Mouse (Mus musculus) kidney, adult 2 months (tissue): ENCODE results near the gene Etfrf1. TPM values are rescaled to one million over a fixed set of nuclear protein-coding genes. Genes with fewer than 3 reads are reported as not detected.

Experiments
- DNase-seq: peaks from one replicate; pipeline ENCODE4 v3.0.0; 2021
- H3K27ac ChIP-seq: fragments of 200-500 bp; 2 replicates; pipeline ENCODE4 v1.5.1; 2012; ENCODE audit warnings: low read depth, low read length, control low read depth, inconsistent platforms; ENCODE audit not compliant: insufficient read depth
- H3K27me3 ChIP-seq: fragments of 200-500 bp; replicated peaks from 2 replicates; pipeline ENCODE4 v1.6.1; 2012; ENCODE audit warnings: mild to moderate bottlenecking, moderate library complexity, low read length, inconsistent platforms; ENCODE audit not compliant: control insufficient read depth, insufficient read depth
- H3K36me3 ChIP-seq: fragments of 200-500 bp; 2 replicates; pipeline ENCODE4 v1.6.1; 2012; ENCODE audit warnings: mild to moderate bottlenecking, moderate library complexity, low read length, inconsistent platforms; ENCODE audit not compliant: control insufficient read depth, insufficient read depth
- H3K4me1 ChIP-seq: fragments of 200-500 bp; 2 replicates; pipeline ENCODE4 v1.6.1; 2011; ENCODE audit warnings: low read length; ENCODE audit not compliant: control insufficient read depth, insufficient read depth
- H3K4me3 ChIP-seq: fragments of 200-500 bp; 2 replicates; pipeline ENCODE4 v1.5.1; 2011; ENCODE audit warnings: mild to moderate bottlenecking, low read depth, low read length, control low read depth; ENCODE audit not compliant: insufficient read depth
- CTCF ChIP-seq: fragments of 200-500 bp; conservative IDR thresholded peaks from 2 replicates; pipeline ENCODE4 v1.5.1; 2011; ENCODE audit warnings: low read depth, mild to moderate bottlenecking, control low read depth, low read length, moderate library complexity, mixed read lengths; ENCODE audit not compliant: insufficient read depth, insufficient read length
- POLR2A ChIP-seq: fragments of 200-500 bp; IDR thresholded peaks from one replicate; pipeline ENCODE4 v1.6.1; 2011; ENCODE audit warnings: low read depth, low read length, control low read depth
- WGBS: fragments of 180-500 bp; shearing (Covaris S2); methylation state at CpG from one replicate; pipeline ENCODE4 v1.1.7; 2018; 5-methylcytosine and 5-hydroxymethylcytosine counted together
- polyA plus RNA-seq: library from polyadenylated mRNA; depleted of rRNA; stranded (reverse); fragments of >200 nt; gene quantifications from 2 replicates; pipeline ENCODE4 v1.2.3, GENCODE M21; 2012

Gene Etfrf1
- polyA plus RNA-seq, 1 experiment, result 32.6 TPM

- H3K27ac ChIP-seq, result no peak overlapping the region
- no peaks in the 10 kb centered on the region for H3K27me3 ChIP-seq
- H3K36me3 ChIP-seq, result no peaks in the 10 kb centered on the region
- H3K4me3 ChIP-seq, result no peak overlapping the region
- DNase-seq, result no peak
- TF ChIP-seq POLR2A (no peak), CTCF (no peak)
- H3K4me1 ChIP-seq, result no peaks in the 10 kb centered on the region
- WGBS, result 95% methylated on average over 1 of the region's 1 CpGs
Measured at GRCm38 (mm10) chr6:145186096-145186495, 24.8 kb upstream of the Etfrf1 start.

- no peaks in the 10 kb centered on the region for H3K4me1 ChIP-seq
- no peak overlapping the region for H3K27ac ChIP-seq
- no peaks in the 10 kb centered on the region for H3K27me3 ChIP-seq
- TF ChIP-seq POLR2A, result no peak
- TF ChIP-seq CTCF, result no peak
- 46% methylated on average over 27 of the region's 27 CpGs for WGBS
- peak overlapping the region; percentile 50 for H3K4me3 ChIP-seq
- DNase-seq, result peak; percentile 20
- H3K36me3 ChIP-seq, result no peaks in the 10 kb centered on the region
Measured at GRCm38 (mm10) chr6:145187093-145188088, 23.5 kb upstream of the Etfrf1 start.

DNA sequence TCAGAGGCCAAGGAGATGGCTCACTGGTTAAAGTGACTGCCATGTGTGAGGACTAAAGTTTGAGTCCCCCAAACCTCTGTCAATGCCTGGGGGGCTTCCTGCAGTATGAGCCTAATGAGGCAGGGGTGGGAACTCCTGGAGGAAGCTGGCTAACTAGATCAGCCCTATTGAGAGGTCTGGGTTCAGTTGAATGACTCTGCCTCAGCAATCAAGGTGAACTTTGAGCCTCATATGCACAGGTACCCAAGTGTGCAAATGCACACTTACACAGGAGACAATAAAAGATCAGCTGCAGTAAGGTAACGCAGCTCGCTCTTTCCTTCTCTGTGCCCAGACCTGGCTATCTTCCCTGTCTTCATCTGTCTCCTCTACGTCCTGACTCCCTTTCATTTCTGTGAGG is 17.9 kb upstream of the Etfrf1 start:
- no peak for TF ChIP-seq POLR2A
- TF ChIP-seq CTCF, result no peak
- no peak overlapping the region for H3K27ac ChIP-seq
- WGBS, result 84% methylated on average over 3 of the region's 3 CpGs
- no peak overlapping the region for H3K4me3 ChIP-seq
- H3K27me3 ChIP-seq, result no peaks in the 10 kb centered on the region
- no peaks in the 10 kb centered on the region for H3K4me1 ChIP-seq
- H3K36me3 ChIP-seq, result no peaks in the 10 kb centered on the region
- no peak for DNase-seq

- no peak for DNase-seq
- no peak overlapping the region for H3K4me3 ChIP-seq
- no peak overlapping the region for H3K27ac ChIP-seq
- no peaks in the 10 kb centered on the region for H3K4me1 ChIP-seq
- 79% methylated on average over 11 of the region's 11 CpGs for WGBS
- H3K27me3 ChIP-seq, result no peaks in the 10 kb centered on the region
- H3K36me3 ChIP-seq, result no peaks in the 10 kb centered on the region
- TF ChIP-seq CTCF, result no peak
- TF ChIP-seq POLR2A, result no peak
Measured at GRCm38 (mm10) chr6:145193446-145193845, 17.5 kb upstream of the Etfrf1 start.

- no peaks in the 10 kb centered on the region for H3K36me3 ChIP-seq
- no peak overlapping the region for H3K4me3 ChIP-seq
- WGBS, result 92% methylated on average over 8 of the region's 8 CpGs
Measured at GRCm38 (mm10) chr6:145197949-145198686, 12.8 kb upstream of the Etfrf1 start.

DNA sequence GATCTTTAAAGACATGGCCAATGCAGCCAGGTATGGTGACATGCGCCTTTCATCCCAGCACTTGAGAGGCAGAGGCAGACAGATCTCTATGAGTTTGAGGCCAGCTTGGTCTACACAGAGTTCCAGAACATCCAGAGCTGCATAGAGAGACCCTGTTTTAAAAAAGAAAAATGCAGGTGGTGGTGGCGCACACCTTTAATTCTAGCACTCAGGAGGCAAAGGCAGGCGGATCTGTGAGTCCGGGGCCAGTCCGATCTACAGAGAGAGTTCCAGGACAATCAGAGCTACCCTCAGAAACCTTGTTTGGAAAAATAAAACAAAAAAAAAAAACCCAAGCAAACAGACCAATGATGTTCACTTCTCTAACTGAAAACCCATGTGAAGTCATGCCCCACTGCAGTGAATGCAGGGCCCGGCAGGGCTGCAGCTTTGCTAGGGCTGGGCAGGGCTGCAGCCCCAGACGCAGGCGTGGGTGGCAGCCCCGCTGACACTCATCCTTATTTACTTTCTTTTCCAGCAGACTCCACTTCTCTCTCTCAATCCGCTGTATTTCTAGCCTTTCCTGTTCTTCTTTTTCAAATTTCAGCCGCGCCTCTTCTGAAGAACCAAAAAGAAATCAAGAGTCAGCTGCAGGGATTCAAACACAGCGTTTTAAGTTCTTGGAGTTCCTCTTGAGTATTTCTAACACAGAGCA is 8.4 kb upstream of the Etfrf1 start:
- H3K27me3 ChIP-seq, result no peaks in the 10 kb centered on the region

More at GRCm38 (mm10) chr6:145197949-145198686, 12.8 kb upstream of the Etfrf1 start:
- no peaks in the 10 kb centered on the region for H3K4me1 ChIP-seq
- no peak overlapping the region for H3K27ac ChIP-seq
- TF ChIP-seq CTCF (no peak), POLR2A (no peak)
- no peaks in the 10 kb centered on the region for H3K27me3 ChIP-seq
- no peak for DNase-seq

More for the DNA sequence above, 8.4 kb upstream of the Etfrf1 start:
- H3K27ac ChIP-seq, result no peak overlapping the region
- no peak for DNase-seq
- H3K4me1 ChIP-seq, result no peaks in the 10 kb centered on the region
- H3K4me3 ChIP-seq, result no peak overlapping the region
- TF ChIP-seq POLR2A, result no peak
- TF ChIP-seq CTCF, result no peak
- H3K36me3 ChIP-seq, result no peaks in the 10 kb centered on the region
- 80% methylated on average over 13 of the region's 13 CpGs for WGBS
